Mouse (Mus musculus) frontal cortex, postnatal 10 days (tissue): ENCODE results near the gene Rrp1b.
"Not testable (repeated sequence)": the region's sequence is repeated elsewhere in the genome, so short reads cannot be mapped to it uniquely, and the experiment has no call there.

Experiments
- DNase-seq, 2 experiments: peaks; one replicate each; pipeline ENCODE4 v3.0.0; 2022; ENCODE audit warnings: low spot score in 2 of 2, mixed read lengths in 1 of 2

Rrp1b gene

DNA sequence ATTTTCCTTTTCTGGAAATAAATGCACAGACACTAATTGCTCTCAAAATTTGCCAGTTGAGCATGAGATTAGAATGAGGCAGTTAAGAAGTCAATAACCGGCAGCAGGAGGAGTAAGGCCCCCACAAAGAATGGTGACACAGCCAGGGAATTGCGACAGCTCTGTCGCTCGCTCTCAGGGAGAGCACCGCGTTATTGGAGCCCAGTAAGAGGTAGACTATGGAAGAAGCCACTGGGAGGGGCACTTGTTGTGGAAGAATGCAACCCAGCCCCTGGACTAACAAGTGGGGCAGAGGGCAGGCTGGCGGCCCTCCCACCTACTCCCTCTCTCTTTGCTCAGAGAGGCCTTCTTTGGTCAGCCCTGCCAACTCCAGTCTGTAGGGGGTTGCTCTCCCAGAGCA lies 4.2 kb upstream of the Rrp1b start:
- no peak for DNase-seq

DNA sequence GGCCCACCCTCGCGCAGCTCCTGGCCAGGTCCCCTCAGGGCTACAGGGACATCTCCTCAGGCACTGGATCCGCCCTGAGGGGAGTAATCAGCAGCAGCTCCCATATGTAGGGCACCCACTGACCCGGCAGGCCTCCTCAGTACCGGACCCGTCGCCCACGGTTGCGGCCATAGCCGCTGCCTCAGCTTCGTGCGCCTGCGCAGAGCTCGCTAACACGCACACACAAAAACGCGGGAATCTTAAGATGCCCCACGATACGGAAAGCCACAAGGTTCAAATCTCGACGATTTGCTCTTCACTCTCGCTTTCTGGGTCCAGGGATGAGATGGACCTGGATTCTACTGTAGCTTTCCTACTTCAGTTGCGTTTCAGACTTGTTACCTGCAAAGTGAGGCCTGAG lies 1.6 kb upstream of the Rrp1b start:
- DNase-seq: no peak

DNA sequence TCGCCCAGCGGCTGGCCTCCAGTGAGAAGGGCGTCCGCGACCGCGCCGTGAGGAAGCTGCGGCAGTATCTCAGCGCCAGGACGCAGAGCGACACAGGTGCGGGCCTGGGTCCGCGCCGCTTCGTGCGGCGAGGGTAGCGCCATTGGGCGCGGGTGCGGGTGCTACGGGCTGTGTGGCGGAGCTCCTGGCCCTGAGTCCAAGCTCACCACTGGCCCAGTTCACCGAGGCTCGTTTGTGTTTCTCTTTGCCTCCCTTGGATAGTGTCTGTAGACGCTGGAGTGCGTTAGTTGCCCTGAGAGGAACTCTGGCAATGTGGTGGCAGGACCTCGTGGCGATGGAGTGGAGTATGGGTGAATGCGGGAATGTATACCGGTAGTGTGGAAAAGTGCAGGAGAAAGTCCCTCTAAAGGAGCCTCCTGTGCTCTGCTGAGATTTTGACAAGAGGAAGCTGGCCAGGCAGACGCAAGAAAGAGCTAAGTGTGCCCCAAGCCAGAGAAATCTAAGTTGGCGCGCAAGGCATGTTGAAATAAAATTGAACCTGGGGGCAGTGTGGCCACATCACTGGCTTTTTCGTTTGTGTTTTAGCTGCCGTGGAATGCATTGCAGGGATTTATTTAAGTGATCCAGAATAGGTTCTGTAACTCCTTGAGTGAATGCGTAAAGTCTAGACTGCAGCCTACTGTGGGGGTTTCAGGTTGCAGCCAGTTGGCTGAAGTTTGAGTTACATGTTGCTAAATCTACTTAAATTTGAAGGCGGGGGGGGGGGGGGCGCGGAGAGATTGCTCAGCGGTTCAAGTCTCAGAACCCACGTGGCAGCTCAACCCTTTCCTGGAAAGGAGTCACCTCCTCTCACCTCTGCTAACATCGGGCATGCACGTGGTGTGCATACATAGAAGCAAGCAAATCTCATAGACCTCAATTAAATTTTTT lies 874 bp downstream of the Rrp1b start:
- DNase-seq: no peak

DNA sequence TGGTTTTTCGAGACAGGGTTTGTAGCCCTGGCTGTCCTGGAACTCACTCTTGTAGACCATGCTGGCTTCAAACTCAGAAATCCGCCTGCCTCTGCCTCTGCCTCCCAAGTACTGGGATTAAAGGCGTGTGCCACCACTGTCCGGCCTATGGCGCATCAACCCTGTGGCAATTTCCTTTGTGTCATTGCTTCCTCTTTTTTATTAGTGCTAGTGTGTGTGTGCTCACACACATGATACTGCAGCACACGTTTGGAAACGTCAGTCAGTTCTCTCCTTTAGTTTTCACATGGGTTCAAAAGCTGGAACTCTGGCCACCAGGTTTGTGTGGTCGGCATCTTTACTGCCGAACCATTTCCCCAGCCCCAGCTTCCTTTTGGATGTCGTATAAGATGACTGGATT lies 4.4 kb downstream of the Rrp1b start:
- DNase-seq: no peak

DNA sequence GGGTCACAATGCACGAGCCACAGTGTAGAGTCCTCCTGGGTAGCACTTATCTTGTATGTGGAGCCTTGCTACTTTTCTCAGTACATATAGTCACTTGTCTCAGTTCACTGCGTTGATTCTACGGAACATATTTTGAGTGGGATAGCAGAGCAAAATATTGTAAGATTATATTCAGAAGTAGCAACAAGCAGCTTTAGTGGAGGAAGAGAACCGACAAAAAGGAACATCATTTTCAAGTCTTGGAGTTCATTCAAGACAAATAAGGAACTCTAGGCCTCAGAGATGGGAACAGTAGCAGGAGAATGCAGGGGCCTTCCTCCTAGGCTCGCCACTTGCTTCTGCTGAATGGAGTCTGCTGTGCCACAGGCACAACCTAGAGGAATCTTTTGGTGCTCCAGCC lies 10.6 kb downstream of the Rrp1b start:
- DNase-seq: no peak

DNA sequence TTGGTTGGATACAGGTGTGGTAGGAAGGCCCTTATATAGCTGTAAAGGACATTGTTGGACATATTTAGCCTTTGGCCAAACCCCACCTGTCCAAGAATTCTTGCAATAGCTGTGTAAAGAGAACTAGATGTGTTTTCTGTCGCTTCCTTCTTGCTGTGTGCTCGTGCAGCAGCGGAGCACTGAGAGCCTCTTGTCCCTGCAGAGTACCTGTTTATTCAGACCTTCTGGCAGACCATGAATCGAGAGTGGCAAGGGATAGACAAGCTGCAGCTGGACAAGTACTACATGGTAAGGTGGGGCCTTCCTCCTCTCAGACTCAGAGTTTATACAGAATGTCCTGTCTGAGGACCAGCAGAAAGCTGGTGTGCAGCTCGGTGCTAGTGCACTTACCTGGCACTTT lies 12.5 kb downstream of the Rrp1b start:
- DNase-seq: no peak

DNA sequence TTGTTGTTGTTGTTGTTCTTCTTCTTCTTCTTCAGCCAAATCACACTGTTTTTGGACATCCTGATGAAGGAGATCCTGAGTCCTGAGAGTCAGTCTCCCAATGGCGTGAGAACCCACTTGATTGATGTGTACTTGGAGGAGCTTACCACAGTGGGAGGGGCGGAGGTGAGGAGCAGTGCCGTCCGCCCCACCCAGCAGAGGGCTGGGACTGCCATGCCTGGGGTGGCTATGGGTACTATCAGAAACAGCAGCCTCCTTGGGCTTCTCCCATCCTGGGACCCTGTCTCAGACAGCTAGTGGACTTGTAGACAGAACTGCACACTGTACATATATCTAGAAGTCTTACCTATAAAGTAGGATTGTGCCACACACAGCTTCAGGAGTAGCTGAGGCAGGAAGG lies 14.0 kb downstream of the Rrp1b start:
- DNase-seq: no peak

DNA sequence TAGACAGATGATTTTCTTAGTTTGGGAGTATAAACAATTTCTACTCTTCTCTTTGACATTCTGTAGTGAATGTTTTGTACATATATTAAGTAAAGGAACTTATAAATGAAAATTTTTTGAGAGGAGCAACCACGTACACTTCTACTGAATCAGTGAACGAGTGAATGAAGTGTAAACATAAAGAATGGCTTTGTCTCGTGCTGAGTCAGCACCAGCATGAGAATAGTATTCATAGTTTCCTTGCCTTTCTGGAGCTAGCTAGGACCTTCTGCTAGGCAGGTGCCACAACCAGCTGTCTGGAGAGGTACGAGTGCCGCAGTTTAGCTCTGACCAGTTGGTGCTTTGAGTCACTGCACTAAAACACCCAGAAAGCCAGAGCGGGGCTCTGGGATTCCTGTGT lies 14.7 kb downstream of the Rrp1b start:
- no peak for DNase-seq

DNA sequence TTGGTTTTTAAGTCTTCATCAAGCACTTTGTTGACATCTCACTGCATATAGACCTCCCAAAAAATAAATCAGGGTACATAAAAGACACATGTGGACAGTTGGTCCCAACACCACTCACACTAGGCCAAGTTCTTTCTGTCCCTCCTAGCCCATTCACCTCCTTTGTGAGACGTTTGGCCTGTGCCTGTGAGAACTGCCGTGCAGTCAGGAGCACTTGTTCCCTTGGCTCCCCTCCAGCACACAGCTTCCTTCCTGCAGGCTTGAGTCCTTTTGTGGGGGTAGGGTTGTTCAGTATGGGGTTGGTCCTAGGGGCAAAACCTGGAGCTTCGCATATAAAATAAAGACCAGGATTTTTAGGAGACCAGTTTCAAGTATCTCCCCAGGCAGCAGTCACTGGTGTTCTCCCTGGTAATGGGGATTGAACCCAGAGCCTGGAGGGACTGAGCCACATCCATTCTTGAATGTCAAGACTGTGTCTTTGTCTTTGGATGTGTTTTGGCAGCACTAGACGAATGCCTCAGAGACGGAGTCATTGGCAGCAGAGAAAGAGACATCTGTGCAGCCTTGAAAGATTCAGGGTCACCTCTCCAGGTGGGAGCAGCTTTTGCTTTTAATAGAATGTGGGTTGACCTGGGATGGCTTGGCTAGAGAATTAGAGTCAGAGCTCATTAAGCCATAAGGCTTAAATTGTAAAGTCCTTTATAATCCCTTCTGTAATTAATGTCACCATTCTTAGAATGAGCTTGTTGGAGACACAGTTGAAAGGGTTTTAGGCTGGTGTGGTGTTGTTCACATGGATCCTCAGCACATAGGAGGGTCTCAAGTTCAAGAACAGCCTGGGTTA lies 16.6 kb downstream of the Rrp1b start:
- peak; percentile 32 to 34 for DNase-seq

DNA sequence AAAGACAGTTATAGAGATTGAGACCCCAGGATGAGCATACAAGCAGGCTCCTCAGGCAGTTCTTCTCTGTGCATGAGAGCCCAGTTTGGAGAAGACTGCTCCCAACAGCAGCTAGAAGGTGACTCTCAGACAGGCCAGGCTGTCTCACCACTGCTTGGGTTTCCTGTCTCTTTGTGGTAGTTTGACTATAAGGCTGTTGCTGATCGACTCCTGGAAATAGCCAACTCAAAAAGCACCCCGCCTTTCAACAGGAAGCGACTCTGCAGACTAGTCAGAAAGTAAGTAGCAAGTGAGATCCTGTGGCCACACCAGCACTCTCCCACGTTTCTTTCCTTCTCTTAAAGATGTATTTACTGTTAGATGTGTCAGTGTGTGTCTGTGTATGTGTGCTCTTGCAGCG lies 17.8 kb downstream of the Rrp1b start:
- no peak for DNase-seq

DNA sequence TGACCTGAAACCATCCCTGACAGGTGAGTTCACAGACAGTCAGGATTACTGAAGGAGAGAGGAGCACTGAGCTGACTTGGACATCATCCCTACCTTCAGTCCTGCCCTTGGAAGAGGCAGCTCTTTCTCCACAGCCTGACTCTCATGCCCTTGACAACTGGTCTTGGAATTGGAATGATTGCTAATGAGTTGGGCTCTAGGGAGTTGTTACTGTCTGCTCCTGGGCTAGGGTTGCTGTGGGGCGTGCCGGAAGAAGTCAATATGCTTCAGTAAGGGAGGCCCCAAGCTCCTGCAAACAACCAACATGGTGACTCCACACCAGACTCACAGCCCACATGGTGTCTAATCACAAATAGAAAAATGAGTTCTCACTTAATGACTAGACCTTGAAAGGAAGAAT lies 21.9 kb downstream of the Rrp1b start:
- DNase-seq: no peak

DNA sequence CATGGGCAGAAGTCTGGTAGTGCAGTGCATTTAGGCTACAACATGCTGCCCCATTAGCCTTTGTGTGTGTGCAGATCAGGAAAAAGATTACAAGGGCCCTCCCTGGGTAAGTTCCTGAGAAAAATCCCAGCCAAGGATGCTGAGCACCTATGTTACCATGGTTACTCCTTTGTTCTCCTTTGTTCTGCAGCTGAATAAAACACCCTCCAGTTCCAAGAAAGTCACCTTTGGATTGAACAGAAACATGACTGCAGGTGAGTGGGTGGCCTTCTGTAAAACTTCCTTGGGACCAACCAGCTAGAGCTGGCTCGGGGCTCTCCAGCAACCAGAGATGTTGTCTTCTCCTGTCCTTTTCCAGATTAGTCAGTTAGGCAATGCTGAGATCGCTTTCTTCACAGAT lies 23.2 kb downstream of the Rrp1b start:
- no peak for DNase-seq

DNA sequence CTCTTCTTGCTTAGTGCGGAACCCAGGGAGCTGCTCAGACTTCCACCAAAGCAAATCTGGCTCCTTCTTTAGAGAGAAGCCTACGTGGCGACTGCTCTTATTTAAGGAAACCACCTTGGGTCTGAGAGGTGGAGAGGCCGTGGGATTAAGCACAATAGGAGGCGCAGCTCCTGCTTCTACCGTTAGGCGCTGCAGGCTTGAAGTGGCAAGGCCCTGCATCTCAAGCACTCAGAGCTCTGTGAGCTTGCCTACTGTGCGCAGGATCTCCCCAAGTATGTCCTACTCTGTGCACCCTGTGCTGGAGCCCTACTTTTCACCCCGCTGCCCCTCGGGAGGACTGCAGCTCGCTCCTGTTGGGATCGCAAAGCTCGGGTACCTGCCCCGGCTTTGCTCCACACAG lies 25.3 kb downstream of the Rrp1b start:
- DNase-seq: no peak

DNA sequence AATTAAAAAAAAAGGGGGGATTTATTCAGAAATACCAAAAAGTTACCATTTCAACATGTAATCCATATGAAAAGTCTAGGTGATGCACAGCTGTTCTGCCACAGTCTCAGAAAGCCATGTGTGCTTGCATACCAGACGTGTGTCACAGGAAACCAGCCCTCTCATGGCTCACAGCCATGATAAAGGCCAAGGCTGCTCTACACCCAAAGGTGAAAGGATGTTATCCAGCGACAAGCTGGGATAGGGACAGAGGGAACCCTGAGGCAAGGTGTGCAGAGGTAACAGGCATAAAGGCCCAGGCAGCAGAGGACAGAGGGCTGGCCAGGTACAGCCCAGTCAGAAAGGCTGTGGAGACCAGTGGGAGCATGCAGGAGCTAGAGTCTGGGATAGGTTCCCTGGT lies 27.8 kb downstream of the Rrp1b start:
- no peak for DNase-seq

DNA sequence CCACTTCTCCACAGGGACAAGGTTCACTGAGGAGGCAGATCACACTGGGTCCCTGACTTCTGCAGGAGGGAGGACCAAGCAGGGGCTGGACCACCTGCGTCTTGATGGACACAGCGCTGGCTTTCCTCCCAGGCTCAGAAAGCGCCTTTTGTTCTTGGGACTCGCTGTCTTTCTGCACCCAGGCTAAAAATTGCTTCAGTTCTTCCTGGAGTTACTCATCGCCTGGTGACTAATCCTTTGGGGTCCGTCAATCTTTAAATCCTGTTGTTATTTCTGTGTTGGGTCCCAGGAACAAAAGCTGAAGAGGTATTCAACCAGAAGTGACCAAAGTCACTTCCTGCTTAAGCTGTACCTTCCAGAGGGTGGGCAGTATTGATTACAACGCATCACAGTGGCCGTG lies 28.9 kb downstream of the Rrp1b start:
- DNase-seq: not testable (repeated sequence)

DNA sequence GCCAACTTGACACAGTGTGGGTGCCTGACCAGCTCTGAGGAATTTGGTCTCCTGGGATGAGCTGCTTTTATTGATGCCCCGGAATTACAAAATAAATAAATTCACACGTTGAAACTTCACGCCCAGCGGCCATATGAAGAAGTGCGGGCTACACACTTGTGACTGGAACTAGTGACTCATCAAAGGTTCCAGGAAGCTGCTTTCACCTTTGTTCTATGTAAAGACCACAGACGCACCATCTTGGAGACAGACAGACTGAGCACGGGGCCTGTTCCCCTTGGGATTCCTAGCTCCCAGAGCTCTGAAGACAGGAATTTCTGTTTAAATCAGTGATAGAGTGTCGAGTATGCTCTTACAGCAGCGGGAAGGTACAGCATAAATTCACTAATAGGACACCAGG lies 31.6 kb downstream of the Rrp1b start:
- no peak for DNase-seq

DNA sequence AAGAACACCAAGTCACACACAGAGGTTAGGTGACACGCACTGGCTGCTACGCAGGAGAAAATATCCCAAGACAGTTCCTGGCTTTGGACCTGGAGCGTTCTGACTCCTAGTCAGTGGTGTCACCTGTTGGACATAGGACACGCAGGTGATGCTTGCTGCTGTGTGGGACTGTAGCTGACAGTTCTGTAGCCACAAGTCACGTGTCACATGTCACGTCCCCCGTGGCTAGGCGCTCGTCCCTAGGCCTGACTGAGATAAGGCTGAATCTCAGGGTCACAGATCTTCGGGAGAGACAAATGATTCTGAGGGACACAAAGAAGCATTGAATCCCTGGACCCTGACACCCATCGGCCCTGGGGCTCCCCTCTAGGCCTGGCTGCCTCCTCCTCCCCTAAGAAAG lies 32.5 kb downstream of the Rrp1b start:
- DNase-seq: no peak

DNA sequence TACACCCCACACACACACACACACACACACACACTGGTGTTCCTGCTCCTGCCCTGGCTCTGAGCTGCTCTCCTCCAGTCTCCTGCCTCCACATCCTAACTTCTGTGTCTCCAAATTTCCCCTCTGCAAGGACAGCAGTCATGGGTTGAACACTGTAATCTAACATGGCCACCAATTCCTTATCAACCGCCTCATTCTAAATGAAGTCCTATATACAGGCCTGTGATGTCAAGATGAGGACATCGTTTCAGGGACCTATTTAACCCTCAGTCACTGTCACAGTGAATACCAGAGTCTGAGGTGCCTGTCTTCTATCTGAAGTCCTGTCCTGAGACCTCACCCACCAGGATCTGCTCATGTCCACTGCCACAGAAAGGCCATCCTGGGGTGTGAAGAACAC lies 32.9 kb downstream of the Rrp1b start:
- DNase-seq: no peak

DNA sequence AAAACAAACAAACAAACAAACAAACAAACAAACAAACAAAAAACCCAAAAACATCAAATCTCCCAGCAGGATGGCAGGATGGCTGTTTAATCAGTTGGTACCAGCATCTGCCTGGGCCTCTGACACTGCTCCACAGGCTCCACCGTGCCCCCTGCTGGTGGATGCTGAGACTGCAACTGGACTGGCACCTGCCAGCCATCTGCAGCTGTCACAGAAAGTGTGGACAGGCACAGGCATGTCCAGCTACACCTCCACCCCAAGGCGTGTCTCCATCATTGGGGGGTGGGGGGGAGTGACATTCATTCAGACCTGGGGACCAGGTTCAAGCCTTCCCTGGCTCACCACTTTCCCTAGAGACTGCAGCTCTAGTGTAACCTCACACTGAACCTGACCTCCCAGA lies 37.5 kb downstream of the Rrp1b start:
- DNase-seq: peak; percentile 43 to 70

DNA sequence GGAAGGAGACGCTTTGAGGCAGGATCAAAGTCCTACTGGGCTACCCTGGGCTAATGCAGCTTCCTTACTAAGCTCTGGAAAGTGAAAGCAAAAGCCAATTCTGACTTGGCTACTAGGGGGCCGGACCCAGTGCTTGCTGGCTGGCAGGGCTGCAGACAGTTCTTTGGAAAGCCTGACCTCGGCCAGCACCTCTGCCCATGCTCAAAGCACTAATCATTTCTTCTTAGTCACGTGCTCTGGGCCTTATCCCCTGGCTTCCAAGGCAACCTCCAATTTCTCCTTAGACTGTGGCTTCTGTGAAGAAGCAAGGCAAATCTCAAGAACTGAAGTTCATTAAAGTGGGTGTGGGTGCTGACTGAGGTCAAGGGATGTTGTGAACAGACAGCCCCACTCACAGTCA lies 38.8 kb downstream of the Rrp1b start:
- DNase-seq: no peak

DNA sequence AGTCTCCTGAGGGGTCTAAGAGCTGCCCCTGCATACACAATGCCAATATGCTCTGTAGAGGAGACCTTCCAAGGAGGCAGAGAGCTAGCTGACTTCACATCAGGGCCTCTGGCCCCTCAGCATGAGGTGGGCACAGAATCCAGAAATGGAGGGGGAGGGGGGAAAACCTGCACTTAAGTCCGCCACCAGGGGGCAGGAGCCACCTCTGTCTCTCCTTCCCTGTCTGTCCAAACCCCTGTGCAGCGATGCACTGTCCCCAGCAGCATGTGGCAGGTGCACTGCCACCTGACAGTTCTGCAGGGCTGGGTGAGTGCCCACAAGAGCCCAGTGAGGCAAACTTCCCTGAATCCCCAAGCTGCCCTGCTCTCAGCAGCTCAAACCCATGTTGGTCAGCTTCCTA lies 39.3 kb downstream of the Rrp1b start:
- peak in 1 of 2 experiments; percentile 41 for DNase-seq

DNA sequence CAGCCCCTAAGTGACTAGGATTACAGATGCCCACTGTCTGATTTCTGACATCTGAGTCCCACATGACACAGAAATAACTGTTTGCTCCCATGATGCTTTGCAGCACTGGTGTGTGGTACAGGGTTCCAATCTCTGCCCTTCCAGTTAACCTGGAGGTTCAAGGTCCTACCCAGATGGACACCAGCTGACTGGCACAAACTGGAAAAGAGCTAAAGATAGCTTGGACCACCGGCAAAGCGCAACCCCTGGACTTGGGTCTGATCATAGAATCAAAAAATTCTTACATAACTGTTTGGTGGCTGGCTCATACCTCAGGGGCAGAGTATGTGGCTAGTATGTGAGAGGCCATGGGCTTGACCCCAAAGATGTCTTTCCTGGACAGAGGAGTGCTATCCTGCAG lies 47.5 kb downstream of the Rrp1b start:
- DNase-seq: no peak

DNA sequence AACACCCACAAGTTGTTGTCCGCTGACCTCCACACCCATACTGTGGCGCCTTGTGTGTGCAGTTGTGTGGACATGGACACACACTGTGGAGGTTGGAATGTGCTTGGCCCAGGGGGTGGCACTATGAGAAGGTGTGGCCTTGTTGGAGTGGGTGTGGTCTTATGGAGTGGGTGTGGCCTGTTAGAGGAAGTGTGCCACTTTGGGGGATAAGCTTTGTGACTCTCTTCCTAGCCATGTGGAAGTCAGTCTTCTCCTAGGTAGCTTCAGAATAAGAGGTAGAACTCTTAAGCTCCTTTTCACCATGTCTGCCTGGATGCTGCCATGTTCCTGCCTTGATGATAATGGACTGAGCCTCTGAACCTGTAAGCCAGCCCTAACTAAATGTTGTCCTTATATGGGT lies 51.2 kb downstream of the Rrp1b start:
- DNase-seq: no peak
